Mouse (Mus musculus) ES-Bruce4 (cell line): ENCODE data around the gene Kdm4c.

Source experiments
- CTCF ChIP-seq: IDR thresholded peaks from one replicate; pipeline ENCODE4 v1.8.1; 2011; ENCODE audit warnings: low read depth, low read length
- EP300 ChIP-seq: IDR thresholded peaks from 2 replicates; pipeline ENCODE4 v1.6.1; 2011; ENCODE audit warnings: low read depth, low read length; ENCODE audit not compliant: insufficient read depth

GRCm38 (mm10) chr4:74312858-74313257 lies 70.6 kb downstream of the Kdm4c start:
- TF ChIP-seq CTCF (no peak), EP300 (no peak)
